Mouse (Mus musculus): ENCODE data around the gene Abtb2. TPM values are rescaled to one million over a fixed set of nuclear protein-coding genes. Genes with fewer than 3 reads are reported as not detected.

Abtb2 gene
- polyA plus RNA-seq, 3 experiments from 2014 or later, result 7.6 to 11.6 (median 10.8) TPM

GRCm38 (mm10) chr2:103584093-103584492 is 18.0 kb downstream of the Abtb2 start:
- ATAC-seq, result no peak

DNA sequence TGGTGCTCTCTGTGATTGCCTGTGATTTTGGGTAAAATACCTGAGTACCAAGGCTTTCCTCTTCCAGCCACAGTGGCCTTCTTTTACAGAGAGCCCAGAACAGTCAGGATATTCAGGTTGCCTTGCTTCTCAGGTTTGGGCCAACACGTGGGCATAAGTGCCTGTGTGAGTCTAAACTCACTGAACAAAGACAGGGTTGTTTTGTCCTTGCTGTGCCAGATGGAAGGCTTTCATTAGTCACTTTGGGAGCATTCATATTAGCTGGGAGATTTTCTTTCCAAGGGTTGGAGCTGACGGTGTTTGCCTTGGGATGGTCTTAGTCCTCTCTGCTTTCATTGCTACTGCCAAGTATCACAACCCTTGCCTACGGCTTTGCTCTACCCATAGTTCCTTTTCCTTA is 20.3 kb downstream of the Abtb2 start:
- ATAC-seq, result no peak

- ATAC-seq, result no peak
Observed at GRCm38 (mm10) chr2:103588776-103589175, 22.7 kb downstream of the Abtb2 start.

- ATAC-seq, result no peak
Observed at GRCm38 (mm10) chr2:103589400-103589799, 23.3 kb downstream of the Abtb2 start.

GRCm38 (mm10) chr2:103590645-103591044 is 24.5 kb downstream of the Abtb2 start:
- ATAC-seq, result no peak

- ATAC-seq, result no peak
Observed at GRCm38 (mm10) chr2:103591742-103592590, 25.9 kb downstream of the Abtb2 start.

DNA sequence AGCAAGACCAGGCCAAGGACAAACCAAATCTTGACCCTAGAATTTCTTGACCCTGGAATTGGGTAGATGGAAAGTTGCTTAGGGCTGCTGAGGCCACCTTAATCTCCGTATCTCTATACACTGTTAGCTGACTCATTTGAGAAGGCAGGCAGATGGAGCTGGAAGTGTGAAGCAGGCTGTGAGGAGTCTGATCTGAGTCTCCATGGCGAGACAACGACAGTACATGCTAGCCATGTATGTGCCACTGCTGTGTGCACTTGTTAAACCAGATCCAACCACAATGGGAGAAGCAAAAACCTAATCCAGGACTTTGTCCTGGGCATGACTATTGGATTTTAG is 26.4 kb downstream of the Abtb2 start:
- no peak for ATAC-seq

DNA sequence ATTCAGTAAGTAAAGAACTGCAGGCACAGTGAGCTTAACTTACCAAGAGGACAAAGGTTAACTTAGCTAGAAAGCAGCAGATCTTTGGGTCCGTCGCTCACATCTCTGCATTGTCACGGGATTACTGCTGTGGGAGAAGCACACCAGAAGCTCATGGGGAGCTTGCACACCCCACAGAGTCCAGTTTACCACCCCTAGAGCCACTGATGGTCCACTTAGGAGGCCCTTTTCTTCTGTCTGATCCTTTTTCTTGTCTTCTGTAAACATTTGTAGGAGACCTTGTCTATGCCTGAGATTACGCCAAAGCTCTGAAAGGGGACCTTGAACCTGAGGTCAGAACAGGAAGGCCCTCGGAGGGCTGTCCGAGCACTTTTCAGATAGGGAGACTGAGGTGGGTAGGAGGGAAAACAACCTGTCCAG is 28.5 kb downstream of the Abtb2 start:
- ATAC-seq, result no peak

DNA sequence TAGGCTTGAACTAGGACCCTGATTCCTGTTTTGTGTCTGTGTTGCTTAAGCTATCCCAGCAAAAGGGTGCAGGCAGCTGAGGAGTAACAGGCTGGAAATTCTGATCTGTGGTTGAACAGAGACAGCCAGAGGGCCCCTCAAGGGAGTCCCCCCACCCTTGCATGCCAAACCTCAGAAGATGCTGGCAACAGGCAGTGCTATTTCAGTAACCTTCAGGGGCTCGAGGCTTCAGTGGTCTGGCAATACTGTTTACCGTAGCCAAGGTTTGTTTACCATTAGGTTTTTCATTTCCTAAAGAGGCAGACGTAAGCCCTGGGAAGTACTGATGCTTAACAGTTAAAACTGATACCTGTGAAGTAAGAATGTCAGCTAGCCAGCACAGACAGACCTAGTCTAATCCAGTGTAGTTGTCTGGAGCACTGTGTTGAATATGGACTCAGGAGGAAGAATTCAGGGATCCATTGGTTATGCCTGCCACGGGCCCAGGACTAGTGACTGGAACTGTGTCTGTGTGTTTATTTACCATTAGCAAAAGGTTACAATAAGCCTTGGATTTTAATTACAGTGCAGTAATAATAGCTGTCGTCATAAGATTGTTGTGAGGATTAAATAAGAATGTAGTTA is 29.0 kb downstream of the Abtb2 start:
- no peak for ATAC-seq

DNA sequence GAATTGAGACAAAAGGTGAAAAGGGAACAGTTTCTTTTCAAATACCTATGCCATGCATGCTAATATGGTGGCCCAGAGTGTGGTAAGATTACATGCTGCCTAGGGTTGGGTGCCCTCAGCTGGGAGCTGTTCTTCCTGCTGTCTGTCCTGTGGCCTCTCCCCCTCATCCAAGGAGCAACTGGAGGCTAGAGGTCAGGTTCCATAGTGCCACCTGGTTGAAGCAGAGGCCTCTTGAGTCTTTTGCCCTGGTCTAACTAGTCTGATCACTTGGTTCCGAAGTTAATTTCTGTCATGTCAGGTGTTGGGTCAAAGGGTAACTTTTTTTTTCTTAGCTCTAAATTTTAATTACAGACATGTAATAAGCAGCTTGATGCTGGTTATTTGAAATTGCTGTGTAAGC is 33.2 kb downstream of the Abtb2 start:
- no peak for ATAC-seq

DNA sequence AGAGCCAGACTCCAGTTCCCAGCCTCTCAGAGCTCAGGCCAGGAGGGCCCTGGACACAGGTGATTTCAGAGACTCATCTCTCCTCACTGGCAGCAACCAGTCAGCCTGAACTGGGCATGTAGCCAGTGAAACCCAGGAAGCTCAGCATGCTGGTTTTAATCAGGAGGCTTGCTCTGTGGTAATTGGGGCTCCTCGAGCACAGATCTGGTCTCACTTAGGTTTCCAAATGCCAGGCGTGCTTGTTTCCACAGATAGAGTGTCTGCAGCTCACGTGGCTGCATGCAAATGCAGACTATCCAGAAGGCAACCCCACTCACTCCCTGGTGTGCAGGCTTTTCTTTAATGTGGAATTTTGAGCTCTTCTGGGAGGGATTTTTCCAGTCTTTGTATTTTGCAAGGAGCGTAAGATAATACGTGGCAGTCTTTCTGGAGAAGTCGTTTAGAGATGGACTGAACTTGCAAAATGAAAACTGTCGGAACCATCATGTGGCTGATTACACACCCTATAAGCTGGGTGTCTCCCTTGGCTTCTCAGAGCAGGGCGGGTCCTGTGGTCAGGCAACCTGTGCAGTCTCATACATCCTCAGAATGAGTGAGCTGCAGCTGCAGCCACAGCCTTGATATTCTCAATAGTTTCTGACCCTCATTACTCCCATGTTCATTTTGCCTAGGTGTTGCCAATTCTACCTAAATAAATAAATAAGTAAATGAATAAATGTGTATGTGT is 34.2 kb downstream of the Abtb2 start:
- ATAC-seq, result peak; percentile 83

GRCm38 (mm10) chr2:103601126-103601525 is 35.0 kb downstream of the Abtb2 start:
- ATAC-seq, result no peak

DNA sequence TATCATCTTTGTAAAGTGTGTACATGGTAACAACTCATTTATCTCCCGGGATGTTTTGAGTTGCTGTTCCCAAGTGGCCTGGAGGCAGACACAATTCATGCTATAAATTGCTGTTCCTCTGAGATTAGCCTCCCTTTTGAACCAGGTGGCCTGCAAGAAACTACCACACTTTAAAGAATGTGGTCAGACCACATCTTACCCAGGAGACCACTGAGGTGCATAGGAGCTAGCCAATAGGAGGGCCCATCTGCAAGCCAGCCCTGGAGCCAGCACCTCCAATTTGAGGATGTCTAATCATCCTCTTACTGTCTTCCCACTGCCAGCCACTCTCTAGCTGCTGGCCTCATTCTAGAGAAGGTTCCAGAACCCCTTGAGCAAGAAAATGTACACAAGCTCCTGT is 35.4 kb downstream of the Abtb2 start:
- ATAC-seq, result no peak

DNA sequence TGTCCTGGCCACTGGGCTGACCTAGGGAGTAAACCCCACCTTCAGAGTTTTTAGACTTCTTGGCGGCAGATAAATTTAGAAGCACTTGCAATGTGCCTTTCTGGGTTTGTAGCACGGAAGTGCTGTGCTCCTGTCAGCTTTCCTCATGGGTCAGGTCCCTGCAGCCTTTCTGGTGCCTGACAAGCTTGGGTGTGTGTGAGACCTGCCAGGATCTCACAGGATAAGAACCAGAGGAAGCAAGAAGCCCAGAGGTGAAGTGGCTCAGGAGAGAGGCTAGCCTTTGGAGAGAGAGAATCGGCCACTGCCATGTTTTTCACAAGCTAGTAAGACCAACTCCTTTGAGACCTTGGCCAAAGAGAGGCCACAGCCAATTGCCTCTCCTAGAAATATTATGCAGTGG is 37.1 kb downstream of the Abtb2 start:
- ATAC-seq, result no peak

- no peak for ATAC-seq
Observed at GRCm38 (mm10) chr2:103603869-103604268, 37.8 kb downstream of the Abtb2 start.

GRCm38 (mm10) chr2:103605805-103606498 is 39.8 kb downstream of the Abtb2 start:
- no peak for ATAC-seq

DNA sequence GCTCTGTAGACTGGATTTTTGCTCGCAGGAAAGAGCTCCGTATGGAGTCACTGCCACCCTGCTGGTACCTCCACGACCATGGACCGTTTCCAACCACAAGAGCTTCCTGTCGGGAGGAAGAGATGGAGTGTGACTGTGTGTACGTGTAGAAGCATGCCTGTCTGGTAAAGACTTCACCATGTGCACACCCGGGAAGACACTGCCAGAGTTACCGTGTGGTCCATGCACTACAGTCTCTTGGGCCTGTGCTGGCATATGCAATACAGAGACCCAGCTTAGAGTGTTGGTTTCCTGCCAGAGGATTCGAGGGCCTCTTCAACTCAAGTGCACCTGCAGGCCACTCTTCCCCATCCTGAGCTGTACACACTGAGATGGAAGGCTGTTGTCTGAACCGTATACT is 41.8 kb downstream of the Abtb2 start:
- ATAC-seq, result peak; percentile 23

GRCm38 (mm10) chr2:103608947-103609346 is 42.8 kb downstream of the Abtb2 start:
- ATAC-seq, result no peak

DNA sequence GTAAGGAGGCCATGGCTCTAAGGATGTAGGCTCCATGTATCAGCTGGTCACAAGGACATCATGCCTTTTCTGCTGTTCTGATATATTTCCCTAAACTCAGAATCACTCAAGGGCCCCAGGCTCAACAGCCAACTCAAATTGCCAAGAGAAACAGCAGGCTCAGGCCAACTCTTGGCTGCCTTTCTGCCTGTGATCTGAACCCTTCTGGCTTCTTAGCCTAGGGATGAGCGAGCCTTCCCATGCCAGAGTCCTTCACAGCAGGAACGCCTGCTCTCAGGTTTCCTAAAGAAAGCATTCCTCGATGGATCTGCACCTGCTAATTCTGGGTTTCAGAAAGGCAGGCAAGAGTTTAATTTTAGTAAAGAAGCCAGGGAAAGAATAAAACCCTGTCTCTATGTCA is 43.4 kb downstream of the Abtb2 start:
- ATAC-seq, result no peak

DNA sequence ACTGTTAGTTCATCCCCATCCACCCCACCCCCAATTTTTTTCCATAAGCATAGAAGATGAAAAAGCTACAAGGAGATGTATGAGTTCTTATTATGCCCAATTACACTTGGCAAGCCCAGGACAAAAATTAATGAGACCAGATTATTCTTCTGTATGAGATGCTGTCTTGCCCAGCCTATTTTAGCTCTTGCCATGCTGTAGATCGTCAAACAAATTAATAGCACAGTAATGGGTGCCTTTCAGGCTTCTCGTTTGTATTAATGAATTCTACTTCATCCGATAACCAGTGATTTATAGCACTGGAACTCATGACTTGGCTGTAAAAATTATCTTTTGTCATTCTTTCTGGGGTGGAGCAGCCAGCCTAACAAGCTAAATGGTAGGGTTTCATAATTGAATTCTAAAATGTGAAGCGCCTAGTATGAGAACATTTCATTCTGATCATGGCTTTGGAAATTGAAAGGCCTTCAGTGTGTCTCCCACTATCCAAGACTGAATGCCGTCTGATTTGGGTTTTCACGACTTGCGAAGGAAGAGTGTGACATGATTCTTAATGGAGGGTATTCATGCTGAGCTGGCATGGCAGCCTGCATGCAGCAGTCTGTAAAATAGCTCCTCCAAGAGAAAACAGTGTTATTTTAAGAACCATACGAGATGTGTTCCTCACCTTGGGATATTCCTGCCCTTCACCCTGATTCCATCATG is 44.9 kb downstream of the Abtb2 start:
- no peak for ATAC-seq

- ATAC-seq, result no peak
Observed at GRCm38 (mm10) chr2:103613865-103614264, 47.8 kb downstream of the Abtb2 start.

- no peak for ATAC-seq
Observed at GRCm38 (mm10) chr2:103615028-103615427, 48.9 kb downstream of the Abtb2 start.
